Mouse (Mus musculus) cortical plate, adult 2 months (tissue): ENCODE data around the gene Pcnt. TPM values are rescaled to one million over a fixed set of nuclear protein-coding genes. Genes with fewer than 3 reads are reported as not detected.

Experiments used
- H3K27ac ChIP-seq: fragments of 200-500 bp; 2 replicates; pipeline ENCODE4 v1.5.1; 2012; ENCODE audit warnings: low read length, control low read depth, inconsistent platforms; ENCODE audit not compliant: insufficient read depth
- H3K4me1 ChIP-seq: fragments of 200-500 bp; 2 replicates; pipeline ENCODE4 v1.6.1; 2011; ENCODE audit warnings: low read length; ENCODE audit not compliant: control insufficient read depth, insufficient read depth
- H3K4me3 ChIP-seq: fragments of 200-500 bp; 2 replicates; pipeline ENCODE4 v1.5.1; 2011; ENCODE audit warnings: mild to moderate bottlenecking, low read length, control low read depth; ENCODE audit not compliant: insufficient read depth
- CTCF ChIP-seq: fragments of 200-500 bp; IDR thresholded peaks from 2 replicates; pipeline ENCODE4 v1.5.1; 2011; ENCODE audit warnings: mild to moderate bottlenecking, control low read depth, low read length; ENCODE audit not compliant: insufficient read depth; ENCODE audit errors: extremely low read depth
- POLR2A ChIP-seq: fragments of 200-500 bp; IDR thresholded peaks from 2 replicates; pipeline ENCODE4 v1.6.1; 2011; ENCODE audit warnings: mild to moderate bottlenecking, low read length, control low read depth; ENCODE audit not compliant: insufficient read depth; ENCODE audit errors: extremely low read depth
- polyA plus RNA-seq: library from polyadenylated mRNA; depleted of rRNA; stranded (reverse); fragments of >200 nt; gene quantifications from 2 replicates; pipeline ENCODE4 v1.2.3, GENCODE M21; 2012

Gene Pcnt
- polyA plus RNA-seq, 1 experiment: 25.2 TPM

DNA sequence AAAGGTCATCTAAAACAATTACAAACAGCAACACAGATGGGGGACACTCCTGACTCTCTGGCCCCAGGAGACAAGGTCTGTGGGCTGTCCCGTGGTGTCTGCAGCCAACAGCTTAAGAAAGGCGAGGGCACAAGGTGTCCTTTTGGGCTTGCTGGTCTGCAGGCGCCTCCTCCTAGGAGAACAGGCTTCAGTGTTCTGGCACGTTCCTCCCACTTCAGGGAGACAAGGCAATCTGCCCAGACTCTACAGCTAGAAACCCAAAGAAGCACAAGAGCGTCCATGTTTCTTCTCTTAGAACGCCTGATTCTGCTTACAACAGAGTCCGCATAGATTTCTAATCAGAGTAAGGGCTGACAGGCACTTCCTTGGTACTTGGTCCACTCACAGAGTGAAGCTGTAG lies 19.7 kb upstream of the Pcnt start:
- H3K27ac ChIP-seq: no peak overlapping the region
- H3K4me1 ChIP-seq: peaks cover 1% of the 10 kb centered on the region; the same call in 1 of the 2 replicates
- H3K4me3 ChIP-seq: no peak overlapping the region
- TF ChIP-seq CTCF: no peak

- TF ChIP-seq CTCF (no peak), POLR2A (no peak)
- Histone ChIP-seq H3K27ac (no peak overlapping the region), H3K4me1 (peaks cover 1% of the 10 kb centered on the region; the same call in 1 of the 2 replicates), H3K4me3 (no peak overlapping the region)
These were observed 18.7 kb upstream of the Pcnt start for GRCm38 (mm10) chr10:76461255-76461654.

DNA sequence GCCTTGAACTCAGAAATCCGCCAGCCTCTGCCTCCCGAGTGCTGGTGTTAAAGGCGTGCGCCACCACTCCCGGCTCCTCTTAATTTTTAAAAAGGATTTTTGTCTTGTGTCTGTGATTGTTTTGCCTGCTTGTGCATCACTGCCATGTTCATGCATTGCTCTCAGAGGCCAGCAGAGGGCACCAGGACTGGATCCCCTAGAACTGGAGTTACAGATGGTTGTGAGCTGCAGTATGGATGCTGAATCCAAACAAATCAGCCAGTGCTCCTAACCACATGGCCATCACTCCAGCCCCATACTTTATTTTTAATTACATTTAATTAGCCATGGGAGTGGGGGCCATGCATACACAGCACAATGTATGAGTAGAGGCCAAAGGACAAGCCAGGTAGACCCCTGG lies 12.7 kb upstream of the Pcnt start:
- H3K4me3 ChIP-seq: no peak overlapping the region
- H3K4me1 ChIP-seq: no peaks in the 10 kb centered on the region
- H3K27ac ChIP-seq: no peak overlapping the region
- TF ChIP-seq CTCF (peak; percentile 69), POLR2A (no peak)

DNA sequence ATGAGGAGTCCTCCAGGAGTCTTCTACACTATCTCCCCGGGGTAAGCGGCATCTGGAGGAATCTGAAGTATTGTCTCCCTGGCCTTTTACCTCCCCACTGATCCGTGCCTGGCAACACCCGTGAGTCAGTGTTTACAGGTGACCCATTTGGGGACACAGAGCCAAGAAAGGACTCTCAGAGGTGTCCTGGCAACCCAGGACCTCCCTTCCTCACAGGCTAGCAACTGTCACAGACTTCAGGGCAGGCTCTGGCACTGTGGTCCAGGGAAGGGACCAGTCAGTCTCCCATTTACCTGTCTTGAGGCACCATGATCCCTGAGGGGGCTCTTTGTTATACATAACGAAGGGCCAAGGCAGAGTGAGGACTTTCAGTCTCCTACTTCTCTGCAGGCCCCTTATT lies 6.3 kb upstream of the Pcnt start, which contains the start of gene 2610028H24Rik:
2610028H24Rik (plus strand) TSS at position 231 of the 400 bp plus-strand sequence.
- no peak for TF ChIP-seq POLR2A
- Histone ChIP-seq H3K27ac (no peak within 1 kb of the TSS), H3K4me1 (no peaks in the 10 kb centered on the region), H3K4me3 (no peak within 1 kb of the TSS)

DNA sequence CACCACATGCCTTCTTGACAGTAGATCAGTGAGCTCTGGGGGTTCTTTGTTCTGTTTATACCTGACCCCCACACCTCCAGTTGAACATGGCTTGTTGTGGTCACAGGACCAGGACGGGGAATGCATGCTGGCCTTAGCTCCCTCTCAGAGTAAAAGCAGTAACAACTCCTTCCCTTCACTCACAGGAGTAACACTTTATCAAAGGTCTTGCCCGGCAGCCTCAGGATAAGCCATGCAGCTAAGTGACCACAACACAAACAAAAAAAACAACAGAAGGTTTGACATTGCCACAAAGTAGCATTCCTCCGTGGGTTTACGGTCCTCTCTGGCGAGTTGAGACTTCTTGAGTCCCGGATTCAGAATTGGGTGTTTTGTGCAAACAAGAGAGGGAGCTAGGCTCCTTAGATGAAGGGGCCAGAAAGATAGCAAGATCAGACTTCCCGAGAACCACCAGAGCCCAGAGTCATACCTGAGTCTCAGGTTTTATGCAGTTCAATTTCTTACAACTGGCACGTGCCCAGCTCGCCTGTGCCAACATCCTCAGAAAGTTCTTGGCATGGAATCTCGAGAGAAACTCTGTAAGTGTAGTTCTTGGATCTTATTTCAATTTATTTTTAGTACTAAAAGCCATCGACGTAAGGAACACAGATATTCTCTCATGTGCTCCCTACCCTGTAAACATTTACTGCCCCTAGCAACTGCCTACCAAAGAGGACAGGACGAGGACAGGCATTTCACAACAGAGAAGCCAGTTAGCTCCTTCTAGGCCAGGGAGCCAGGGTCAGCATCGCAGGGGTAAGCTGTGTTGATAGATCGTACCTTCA lies 5.0 kb upstream of the Pcnt start:
- no peak overlapping the region for H3K27ac ChIP-seq
- no peak for TF ChIP-seq POLR2A
- TF ChIP-seq CTCF: no peak
- no peak overlapping the region for H3K4me3 ChIP-seq
- no peaks in the 10 kb centered on the region for H3K4me1 ChIP-seq

DNA sequence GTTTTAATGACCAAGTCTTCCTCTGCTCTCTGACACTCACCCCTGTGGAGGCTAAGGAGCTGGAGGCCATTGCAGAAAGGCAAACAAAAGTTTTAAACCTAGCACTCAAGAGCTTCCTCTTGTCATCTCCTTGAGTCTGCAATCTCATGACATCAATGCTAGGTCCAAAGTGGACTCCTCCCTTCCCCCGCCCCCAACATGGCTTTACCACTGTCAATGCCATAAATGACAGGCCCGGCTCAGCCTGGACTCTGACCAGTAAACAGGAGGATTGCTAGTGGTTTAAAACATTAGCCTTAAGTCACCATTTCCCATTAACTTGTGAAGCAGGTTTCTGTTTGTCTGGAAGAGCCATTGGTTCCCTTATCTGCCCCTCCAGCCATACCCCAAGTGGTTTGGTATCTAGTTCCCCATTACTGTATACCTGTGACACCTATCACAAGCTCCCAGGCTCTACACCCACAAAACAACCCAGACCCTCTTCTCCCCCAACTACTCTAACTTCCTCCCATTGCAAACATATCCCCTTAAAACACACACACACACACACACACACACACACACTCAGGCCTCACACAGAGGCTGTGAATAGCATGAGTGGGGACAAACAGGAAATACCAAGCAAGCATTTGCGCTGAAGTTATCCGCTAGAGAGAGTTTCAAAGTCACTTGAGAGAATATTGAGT lies 3.6 kb upstream of the Pcnt start:
- Histone ChIP-seq H3K27ac (no peak overlapping the region), H3K4me1 (no peaks in the 10 kb centered on the region), H3K4me3 (no peak overlapping the region)
- TF ChIP-seq CTCF (no peak), POLR2A (no peak)

GRCm38 (mm10) chr10:76440281-76440680 lies 2.3 kb downstream of the Pcnt start, which contains the start of gene AC141477.1:
TSS of gene AC141477.1 (minus strand) at chr10:76440444.
- Histone ChIP-seq H3K27ac (no peak within 1 kb of the TSS), H3K4me1 (no peaks in the 10 kb centered on the region), H3K4me3 (no peak within 1 kb of the TSS)
- TF ChIP-seq CTCF (no peak), POLR2A (no peak)

DNA sequence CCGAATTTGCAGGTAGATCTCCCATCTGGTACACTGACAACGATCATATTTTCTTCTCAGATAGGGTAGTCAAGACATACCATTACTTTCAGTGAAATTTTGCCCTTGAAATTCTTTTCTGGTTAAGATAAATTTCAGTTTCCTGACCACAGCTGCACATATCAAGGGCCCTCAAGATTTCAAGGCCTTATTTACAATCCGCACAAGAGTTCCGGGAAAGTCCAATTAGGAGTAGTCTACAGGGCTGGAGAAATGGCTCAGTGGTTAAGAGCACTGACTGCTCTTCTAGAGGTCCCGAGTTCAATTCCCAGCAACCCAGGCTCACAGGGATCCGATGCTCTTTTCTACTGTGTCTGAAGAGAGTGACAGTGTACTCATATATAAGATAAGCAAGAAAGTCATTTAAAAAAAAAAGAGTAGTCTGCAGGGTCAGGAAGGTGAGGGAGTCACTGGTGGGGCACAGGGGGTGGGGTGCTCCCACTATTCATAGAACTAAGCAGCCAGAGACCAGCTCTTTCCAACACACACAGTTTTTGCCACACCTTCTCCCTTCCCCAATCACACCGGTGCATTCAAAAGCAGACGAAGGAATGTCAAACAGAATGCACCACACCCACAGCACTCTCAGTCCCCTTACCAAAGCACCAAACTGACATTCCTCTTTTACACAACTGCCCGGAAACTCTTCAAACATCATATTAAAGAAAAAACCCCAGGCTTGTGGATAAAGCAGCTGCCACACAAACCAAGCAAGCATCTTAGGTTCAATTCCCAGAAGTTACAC lies 3.3 kb downstream of the Pcnt start:
- H3K4me1 ChIP-seq: no peaks in the 10 kb centered on the region
- no peak overlapping the region for H3K27ac ChIP-seq
- no peak overlapping the region for H3K4me3 ChIP-seq
- TF ChIP-seq CTCF (no peak), POLR2A (no peak)

- H3K4me3 ChIP-seq: no peak overlapping the region
- no peaks in the 10 kb centered on the region for H3K4me1 ChIP-seq
- no peak overlapping the region for H3K27ac ChIP-seq
- TF ChIP-seq POLR2A (no peak), CTCF (no peak)
These were observed 8.7 kb downstream of the Pcnt start for GRCm38 (mm10) chr10:76433925-76434324.

DNA sequence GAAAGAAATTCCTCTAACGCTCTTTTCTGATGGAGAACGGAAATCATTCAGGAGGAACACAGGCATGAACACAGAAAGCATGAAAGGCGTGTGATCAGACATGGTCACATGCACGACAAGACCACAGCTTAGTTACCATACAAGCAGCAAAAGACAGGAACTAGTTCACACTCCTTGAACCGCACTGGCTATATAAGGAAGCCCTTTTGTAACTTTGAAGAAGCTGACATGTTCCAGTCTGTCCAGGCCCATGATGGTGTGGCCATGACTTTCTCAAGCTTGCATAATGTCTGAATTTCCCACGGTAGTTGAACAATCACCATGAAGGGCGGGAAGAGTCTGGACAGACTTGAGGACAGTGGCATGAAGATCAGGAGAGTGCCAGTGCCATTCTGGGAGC lies 16.9 kb downstream of the Pcnt start:
- Histone ChIP-seq H3K27ac (no peak overlapping the region), H3K4me1 (no peaks in the 10 kb centered on the region), H3K4me3 (no peak overlapping the region)
- TF ChIP-seq POLR2A (no peak), CTCF (no peak)
